Mouse (Mus musculus): ENCODE measurements around the gene Rbbp4. TPM values are rescaled to one million over a fixed set of nuclear protein-coding genes. Genes with fewer than 3 reads are reported as not detected.
A peak's percentile ranks its signal among the peaks of the same experiment; 100 is the strongest.

Gene Rbbp4
- polyA plus RNA-seq, 1 experiment = 6.1 TPM

GRCm38 (mm10) chr4:129272756-129273046 is 62.5 kb downstream of the Rbbp4 start:
- H3K4me1 ChIP-seq (ENCODE audit: control insufficient read depth, insufficient read depth, insufficient read length, low read length) = peaks cover 11% of the 10 kb centered on the region; the same call in 1 of the 2 replicates
- H3K4me3 ChIP-seq (ENCODE audit: low read depth, low read length) = peak overlapping the region; percentile 48
- WGBS = 16% methylated on average over 5 of the region's 5 CpGs
- no peaks in the 10 kb centered on the region for H3K36me3 ChIP-seq (ENCODE audit: control insufficient read depth, insufficient read depth, low read length)
- H3K27ac ChIP-seq (ENCODE audit: insufficient read depth, low read depth, low read length) = peak overlapping the region; percentile 85
- H3K27me3 ChIP-seq (ENCODE audit: control insufficient read depth, insufficient read depth, low read length) = no peaks in the 10 kb centered on the region
- TF ChIP-seq POLR2A (IDR thresholded peaks at IDR 0.05; ENCODE audit: low read depth, low read length) (no peak), CTCF (IDR thresholded peaks at IDR 0.05; ENCODE audit: extremely low read depth, insufficient read length, insufficient replicate concordance, low read depth, low read length) (peak; percentile 31; the same call in 1 of the 2 replicates)

- peak; percentile 87; the same call in 1 of the 2 replicates for TF ChIP-seq POLR2A (IDR thresholded peaks at IDR 0.05; ENCODE audit: low read depth, low read length)
- TF ChIP-seq CTCF (IDR thresholded peaks at IDR 0.05; ENCODE audit: extremely low read depth, insufficient read length, insufficient replicate concordance, low read depth, low read length) = no peak
- H3K4me1 ChIP-seq (ENCODE audit: control insufficient read depth, insufficient read depth, insufficient read length, low read length) = peaks cover 11% of the 10 kb centered on the region; the same call in 1 of the 2 replicates
Measured at GRCm38 (mm10) chr4:129271991-129272755, 63.0 kb downstream of the Rbbp4 start.

GRCm38 (mm10) chr4:129268698-129269097 is 66.5 kb downstream of the Rbbp4 start:
- Histone ChIP-seq H3K27me3 (ENCODE audit: control insufficient read depth, insufficient read depth, low read length) (no peaks in the 10 kb centered on the region), H3K4me1 (ENCODE audit: control insufficient read depth, insufficient read depth, insufficient read length, low read length) (peaks cover 17% of the 10 kb centered on the region; the same call in 1 of the 2 replicates), H3K27ac (ENCODE audit: insufficient read depth, low read depth, low read length) (no peak overlapping the region), H3K36me3 (ENCODE audit: control insufficient read depth, insufficient read depth, low read length) (no peaks in the 10 kb centered on the region), H3K4me3 (ENCODE audit: low read depth, low read length) (no peak overlapping the region)
- TF ChIP-seq POLR2A (IDR thresholded peaks at IDR 0.05; ENCODE audit: low read depth, low read length) = no peak
- no peak for TF ChIP-seq CTCF (IDR thresholded peaks at IDR 0.05; ENCODE audit: extremely low read depth, insufficient read length, insufficient replicate concordance, low read depth, low read length)
- 50% methylated on average over 1 of the region's 1 CpGs for WGBS

More at GRCm38 (mm10) chr4:129271991-129272755, 63.0 kb downstream of the Rbbp4 start:
- Histone ChIP-seq H3K4me3 (ENCODE audit: low read depth, low read length) (peak overlapping the region; percentile 50), H3K36me3 (ENCODE audit: control insufficient read depth, insufficient read depth, low read length) (no peaks in the 10 kb centered on the region), H3K27me3 (ENCODE audit: control insufficient read depth, insufficient read depth, low read length) (no peaks in the 10 kb centered on the region), H3K27ac (ENCODE audit: insufficient read depth, low read depth, low read length) (peak overlapping the region; percentile 95)
- 10% methylated on average over 15 of the region's 15 CpGs for WGBS

- no peaks in the 10 kb centered on the region for H3K27me3 ChIP-seq (ENCODE audit: control insufficient read depth, insufficient read depth, low read length)
- no peak overlapping the region for H3K4me3 ChIP-seq (ENCODE audit: low read depth, low read length)
- no peak for TF ChIP-seq POLR2A (IDR thresholded peaks at IDR 0.05; ENCODE audit: low read depth, low read length)
- no peak for TF ChIP-seq CTCF (IDR thresholded peaks at IDR 0.05; ENCODE audit: extremely low read depth, insufficient read length, insufficient replicate concordance, low read depth, low read length)
- H3K36me3 ChIP-seq (ENCODE audit: control insufficient read depth, insufficient read depth, low read length) = no peaks in the 10 kb centered on the region
- peaks cover 15% of the 10 kb centered on the region for H3K4me1 ChIP-seq (ENCODE audit: control insufficient read depth, insufficient read depth, insufficient read length, low read length)
- 86% methylated on average over 5 of the region's 5 CpGs for WGBS
- no peak overlapping the region for H3K27ac ChIP-seq (ENCODE audit: insufficient read depth, low read depth, low read length)
Measured at GRCm38 (mm10) chr4:129266821-129267220, 68.3 kb downstream of the Rbbp4 start.

- no peak for TF ChIP-seq CTCF (IDR thresholded peaks at IDR 0.05; ENCODE audit: extremely low read depth, insufficient read length, insufficient replicate concordance, low read depth, low read length)
- no peak for TF ChIP-seq POLR2A (IDR thresholded peaks at IDR 0.05; ENCODE audit: low read depth, low read length)
- H3K4me1 ChIP-seq (ENCODE audit: control insufficient read depth, insufficient read depth, insufficient read length, low read length) = peaks cover 13% of the 10 kb centered on the region
- H3K36me3 ChIP-seq (ENCODE audit: control insufficient read depth, insufficient read depth, low read length) = no peaks in the 10 kb centered on the region
- H3K27ac ChIP-seq (ENCODE audit: insufficient read depth, low read depth, low read length) = no peak overlapping the region
- H3K27me3 ChIP-seq (ENCODE audit: control insufficient read depth, insufficient read depth, low read length) = no peaks in the 10 kb centered on the region
- WGBS = 73% methylated on average over 4 of the region's 4 CpGs
- H3K4me3 ChIP-seq (ENCODE audit: low read depth, low read length) = no peak overlapping the region
Measured at GRCm38 (mm10) chr4:129266191-129266590, 69.0 kb downstream of the Rbbp4 start.

GRCm38 (mm10) chr4:129263225-129264021 is 71.7 kb downstream of the Rbbp4 start:
- H3K36me3 ChIP-seq (ENCODE audit: control insufficient read depth, insufficient read depth, low read length) = no peaks in the 10 kb centered on the region
- TF ChIP-seq POLR2A (IDR thresholded peaks at IDR 0.05; ENCODE audit: low read depth, low read length) = no peak
- TF ChIP-seq CTCF (IDR thresholded peaks at IDR 0.05; ENCODE audit: extremely low read depth, insufficient read length, insufficient replicate concordance, low read depth, low read length) = no peak
- peak overlapping the region; percentile 36 for H3K4me3 ChIP-seq (ENCODE audit: low read depth, low read length)
- WGBS = 21% methylated on average over 19 of the region's 19 CpGs
- H3K27me3 ChIP-seq (ENCODE audit: control insufficient read depth, insufficient read depth, low read length) = no peaks in the 10 kb centered on the region
- H3K4me1 ChIP-seq (ENCODE audit: control insufficient read depth, insufficient read depth, insufficient read length, low read length) = peaks cover 15% of the 10 kb centered on the region
- 0 out of 2 replicates have a peak overlapping the region, but pooled peaks have one; percentile 10 for H3K27ac ChIP-seq (ENCODE audit: insufficient read depth, low read depth, low read length)

GRCm38 (mm10) chr4:129261196-129261595 is 74.0 kb downstream of the Rbbp4 start, which contains the start of gene C77080:
Gene C77080 (minus strand): TSS chr4:129261404.
- Histone ChIP-seq H3K4me1 (ENCODE audit: control insufficient read depth, insufficient read depth, insufficient read length, low read length) (peaks cover 20% of the 10 kb centered on the region), H3K4me3 (ENCODE audit: low read depth, low read length) (no peak within 1 kb of the TSS), H3K36me3 (ENCODE audit: control insufficient read depth, insufficient read depth, low read length) (no peaks in the 10 kb centered on the region), H3K27ac (ENCODE audit: insufficient read depth, low read depth, low read length) (no peak within 1 kb of the TSS), H3K27me3 (ENCODE audit: control insufficient read depth, insufficient read depth, low read length) (no peaks in the 10 kb centered on the region)
- 5% methylated on average over 3 of the region's 4 CpGs for WGBS
- no peak for TF ChIP-seq POLR2A (IDR thresholded peaks at IDR 0.05; ENCODE audit: low read depth, low read length)
- no peak for TF ChIP-seq CTCF (IDR thresholded peaks at IDR 0.05; ENCODE audit: extremely low read depth, insufficient read length, insufficient replicate concordance, low read depth, low read length)

Measured in small intestine, adult 2 months (tissue).